ENCODE assay signal across 9 mouse cellular contexts in genomic region chr16:4068588-4068987, GRCm38 (mm10). TPM values are rescaled to one million over a fixed set of nuclear protein-coding genes. Genes with fewer than 3 reads are reported as not detected.
DNase-seq lines count a peak whose midpoint lies in the region; ATAC-seq and TF ChIP-seq lines count a peak whose summit lies in the region.
"Had no signal": no experiment of that assay in that cellular context is flagged by ENCODE, and none has a peak within 500 bp of the region (broad histone marks: within the 10 kb centered on the region; RNA-seq: fewer than 3 reads in every experiment).

No protein-coding gene starts in this region.

- no peaks in the 10 kb centered on the region for H3K9me3 ChIP-seq in forebrain, embryonic 14.5 days (replicated peaks; ENCODE audit: control insufficient read depth, low read length)
- H3K9me3 ChIP-seq in forebrain, embryonic 16.5 days (ENCODE audit: control insufficient read depth, low read length), result no peaks in the 10 kb centered on the region
- H3K9me3 ChIP-seq: limb, embryonic 12.5 days had no signal

- H3K79me3 ChIP-seq in C2C12 (ENCODE audit: low read depth), result peaks cover 10% of the 10 kb centered on the region

- peaks cover 29% of the 10 kb centered on the region for H3K79me2 ChIP-seq in C2C12 (ENCODE audit: control insufficient read depth, insufficient read depth)

- 69% methylated on average over 8 of the region's 8 CpGs for WGBS in forebrain, embryonic 14.5 days
- WGBS in forebrain, embryonic 16.5 days, result 64% methylated on average over 8 of the region's 8 CpGs

- H3ac ChIP-seq in C2C12 (ENCODE audit: control insufficient read depth, insufficient read length, low read depth), result no peak overlapping the region

- no peak for TF ChIP-seq POLR2A in bone marrow macrophage, adult 2 months (IDR thresholded peaks at IDR 0.05; ENCODE audit: borderline replicate concordance, low read depth, low read length)

- no peak for ATAC-seq in forebrain, embryonic 14.5 days
- ATAC-seq in forebrain, embryonic 16.5 days, result no peak; the same call in 1 of the 2 replicates

- no peaks in the 10 kb centered on the region for H3K27me3 ChIP-seq in forebrain, embryonic 14.5 days (replicated peaks; ENCODE audit: control insufficient read depth, insufficient read depth, low read length)
- no peaks in the 10 kb centered on the region for H3K27me3 ChIP-seq in forebrain, embryonic 16.5 days (replicated peaks; ENCODE audit: control insufficient read depth, insufficient read depth, low read length)
- H3K27me3 ChIP-seq in C2C12 (ENCODE audit: control insufficient read depth, insufficient read depth, insufficient read length), result no peaks in the 10 kb centered on the region
- H3K27me3 ChIP-seq: limb, embryonic 12.5 days had no signal

- peak; percentile 80 for TF ChIP-seq CTCF in C2C12 (IDR thresholded peaks at IDR 0.05; ENCODE audit: control insufficient read depth, insufficient read depth, insufficient read length)
- peak; percentile 54 for TF ChIP-seq CTCF in bone marrow macrophage, adult 2 months (IDR thresholded peaks at IDR 0.05; ENCODE audit: low read depth, low read length)

- no peak overlapping the region for H3K9ac ChIP-seq in forebrain, embryonic 14.5 days (ENCODE audit: low read length)
- no peak overlapping the region for H3K9ac ChIP-seq in forebrain, embryonic 16.5 days (replicated peaks; ENCODE audit: low read depth, low read length)
- H3K9ac ChIP-seq: limb, embryonic 12.5 days had no signal

- peak; percentile 42 for DNase-seq in forebrain, embryonic 14.5 days (ENCODE audit: low spot score)
- peak; percentile 56 for DNase-seq in gastrocnemius, postnatal 10 days
- DNase-seq in kidney, postnatal 36 days, result peak; percentile 66 to 87
- peak; percentile 76 for DNase-seq in lung, postnatal 14 days
- DNase-seq in spleen, postnatal 10 days (ENCODE audit: low spot score in 2 of 2), result peak; percentile 45 to 79

- no peak overlapping the region for H3K27ac ChIP-seq in forebrain, embryonic 14.5 days (ENCODE audit: low read depth, low read length)
- no peak overlapping the region for H3K27ac ChIP-seq in forebrain, embryonic 16.5 days (ENCODE audit: low read length)
- H3K27ac ChIP-seq in bone marrow macrophage, adult 2 months (ENCODE audit: insufficient read depth, low read depth, low read length), result no peak overlapping the region
- H3K27ac ChIP-seq: limb, embryonic 12.5 days had no signal

- H3K4me3 ChIP-seq in forebrain, embryonic 14.5 days (ENCODE audit: low read depth, low read length), result no peak overlapping the region
- H3K4me3 ChIP-seq in forebrain, embryonic 16.5 days (replicated peaks; ENCODE audit: low read length), result no peak overlapping the region
- no peak overlapping the region for H3K4me3 ChIP-seq in C2C12 (ENCODE audit: insufficient read depth, poor library complexity, severe bottlenecking)
- no peak overlapping the region for H3K4me3 ChIP-seq in bone marrow macrophage, adult 2 months (ENCODE audit: insufficient read depth, low read length)
- H3K4me3 ChIP-seq: limb, embryonic 12.5 days had no signal

- H3K36me3 ChIP-seq in forebrain, embryonic 14.5 days (ENCODE audit: control insufficient read depth, insufficient read depth, low read length), result peaks cover 42% of the 10 kb centered on the region
- peaks cover 9% of the 10 kb centered on the region; the same call in 1 of the 2 replicates for H3K36me3 ChIP-seq in forebrain, embryonic 16.5 days (ENCODE audit: control insufficient read depth, insufficient read depth)
- H3K36me3 ChIP-seq in C2C12 (ENCODE audit: control insufficient read depth, insufficient read depth), result peaks cover 44% of the 10 kb centered on the region

- H3K4me2 ChIP-seq in forebrain, embryonic 14.5 days (ENCODE audit: low read length), result no peak overlapping the region
- no peak overlapping the region for H3K4me2 ChIP-seq in forebrain, embryonic 16.5 days (ENCODE audit: low read length)
- H3K4me2 ChIP-seq: limb, embryonic 12.5 days had no signal

- no peaks in the 10 kb centered on the region for H3K4me1 ChIP-seq in forebrain, embryonic 14.5 days (ENCODE audit: control insufficient read depth, insufficient read depth, low read length)
- no peaks in the 10 kb centered on the region for H3K4me1 ChIP-seq in forebrain, embryonic 16.5 days (replicated peaks; ENCODE audit: control insufficient read depth, insufficient read depth, low read length)
- H3K4me1 ChIP-seq in bone marrow macrophage, adult 2 months (ENCODE audit: control insufficient read depth, insufficient read depth, low read length), result peaks cover 15% of the 10 kb centered on the region
- H3K4me1 ChIP-seq: limb, embryonic 12.5 days had no signal

TF ChIP-seq in C2C12, 6 proteins besides CTCF, POLR2A, EP300 and RAD21:
- TF ChIP-seq MYOD1 (IDR thresholded peaks at IDR 0.05; ENCODE audit: control insufficient read depth, insufficient read length, low read depth) (no peak), CEBPB (IDR thresholded peaks at IDR 0.05; ENCODE audit: low read depth) (no peak), MYOG (IDR thresholded peaks at IDR 0.05; ENCODE audit: control insufficient read depth, extremely low read depth, insufficient read length) (no peak), MAX (IDR thresholded peaks at IDR 0.05) (no peak), FOSL1 (IDR thresholded peaks at IDR 0.05; ENCODE audit: insufficient read depth, low read length, poor library complexity, severe bottlenecking) (no peak), USF1 (IDR thresholded peaks at IDR 0.05; ENCODE audit: low read depth) (no peak)

RNA-seq across cellular contexts. Expression of gene Trap1, which starts 9.0 kb away (rescaled TPM):
- polyA plus RNA-seq in forebrain, embryonic 14.5 days (2014; fragmentation: Nextera tagmentation; extraction: Ambion mirVana), result 61.2 and 62.7 TPM in 2 replicates
- polyA plus RNA-seq in forebrain, embryonic 16.5 days (2015; fragmentation: Nextera tagmentation; extraction: Ambion mirVana), result 52.7 and 54.5 TPM in 2 replicates
- 90.4 TPM for polyA plus RNA-seq in C2C12 (2012; fragmentation: generic; extraction: Trizol)
- 34.4 and 35.4 TPM in 2 replicates for polyA plus RNA-seq in bone marrow macrophage, adult 2 months (2012; ENCODE audit: insufficient read depth, insufficient read length, missing spikeins)
- total RNA-seq in gastrocnemius, postnatal 10 days (2021), result 10 to 100 TPM; 77.6 to 85.0 TPM

RNA-seq across cellular contexts. Expression of gene Dnase1, which starts 31.8 kb away (rescaled TPM):
- 3.3 and 4.8 TPM in 2 replicates for polyA plus RNA-seq in forebrain, embryonic 14.5 days (2014; fragmentation: Nextera tagmentation; extraction: Ambion mirVana)
- 4.9 and 8.6 TPM in 2 replicates for polyA plus RNA-seq in forebrain, embryonic 16.5 days (2015; fragmentation: Nextera tagmentation; extraction: Ambion mirVana)
- polyA plus RNA-seq in C2C12 (2012; fragmentation: generic; extraction: Trizol), result 1.5 TPM
- not detected in 2 replicates for polyA plus RNA-seq in bone marrow macrophage, adult 2 months (2012; ENCODE audit: insufficient read depth, insufficient read length, missing spikeins)
- total RNA-seq in gastrocnemius, postnatal 10 days (2021), result not detected
